ENCODE assay signal across 22 mouse cellular contexts in genomic region chr8:127994898-127995297, GRCm38 (mm10).
"Had no signal": no experiment of that assay in that cellular context is flagged by ENCODE, and none has a peak within 500 bp of the region (broad histone marks: within the 10 kb centered on the region; RNA-seq: fewer than 3 reads in every experiment).

No protein-coding gene starts in this region.

- H3K27me3 ChIP-seq: heart, embryonic 13.5 days; heart, embryonic 15.5 days; hindbrain, embryonic 12.5 days; intestine, embryonic 15.5 days; limb, embryonic 12.5 days; liver, embryonic 13.5 days had no signal

- H3K9me3 ChIP-seq: heart, embryonic 13.5 days; heart, embryonic 15.5 days; hindbrain, embryonic 12.5 days; intestine, embryonic 15.5 days; limb, embryonic 10.5 days; limb, embryonic 12.5 days; liver, embryonic 13.5 days had no signal

- H3K36me3 ChIP-seq: heart, embryonic 13.5 days; heart, embryonic 15.5 days; hindbrain, embryonic 12.5 days; intestine, embryonic 15.5 days; limb, embryonic 10.5 days; limb, embryonic 12.5 days; liver, embryonic 13.5 days had no signal

- H3K4me1 ChIP-seq: heart, embryonic 13.5 days; heart, embryonic 15.5 days; hindbrain, embryonic 12.5 days; intestine, embryonic 15.5 days; limb, embryonic 12.5 days; liver, embryonic 13.5 days had no signal

- H3K4me3 ChIP-seq: heart, adult 2 months; heart, embryonic 13.5 days; heart, embryonic 15.5 days; hindbrain, embryonic 12.5 days; intestine, embryonic 15.5 days; layer of hippocampus, adult 2 months; left cerebral cortex, adult 2 months; limb, embryonic 10.5 days; limb, embryonic 12.5 days; liver, embryonic 13.5 days had no signal

- DNase-seq: gastrocnemius, postnatal 14 days; gastrocnemius, postnatal 36 days; heart, adult 11 months; heart, adult 2 months; heart, postnatal 14 days; heart, postnatal 36 days; kidney, adult 18-20 months; kidney, adult 8-10 months; kidney, postnatal 10 days; kidney, postnatal 25 days; kidney, postnatal 4 days; liver; liver, embryonic 13.5 days had no signal

- H3K27ac ChIP-seq: heart, adult 2 months; heart, embryonic 13.5 days; heart, embryonic 15.5 days; hindbrain, embryonic 12.5 days; hindbrain, embryonic 14.5 days; intestine, embryonic 15.5 days; layer of hippocampus, adult 2 months; left cerebral cortex, adult 2 months; limb, embryonic 10.5 days; limb, embryonic 12.5 days; liver, embryonic 13.5 days had no signal
